Mouse (Mus musculus) liver, embryonic 13.5 days (tissue): ENCODE measurements around the gene Crebl2. TPM values are rescaled to one million over a fixed set of nuclear protein-coding genes. Genes with fewer than 3 reads are reported as not detected.
A peak's percentile ranks its signal among the peaks of the same experiment; 100 is the strongest.

ENCODE experiments used
- ATAC-seq: fragments of 200-750 bp; cut with Nextera tagmentation; 2 replicates; pipeline ENCODE4 v1.8.0; 2017; ENCODE audit warnings: low read depth, mild to moderate bottlenecking, moderate number of reproducible peaks, moderate library complexity
- DNase-seq: peaks from one replicate; pipeline ENCODE4 v3.0.0; 2022
- H3K27ac ChIP-seq: fragments of 300-500 bp; sonication (generic); 2 replicates; pipeline ENCODE4 v1.5.1; 2015; ENCODE audit warnings: moderate library complexity, mild to moderate bottlenecking, inconsistent platforms
- H3K27me3 ChIP-seq: fragments of 300-500 bp; sonication (generic); 2 replicates; pipeline ENCODE4 v1.6.1; 2015; ENCODE audit warnings: mild to moderate bottlenecking, inconsistent platforms
- H3K36me3 ChIP-seq: fragments of 300-500 bp; sonication (generic); 2 replicates; pipeline ENCODE4 v1.6.1; 2015; ENCODE audit warnings: mild to moderate bottlenecking, inconsistent platforms
- H3K4me1 ChIP-seq: fragments of 300-500 bp; sonication (generic); replicated peaks from 2 replicates; pipeline ENCODE4 v1.6.1; 2015; ENCODE audit warnings: inconsistent platforms
- H3K4me2 ChIP-seq: fragments of 300-500 bp; sonication (generic); 2 replicates; pipeline ENCODE4 v1.6.1; 2015; ENCODE audit warnings: inconsistent platforms, mild to moderate bottlenecking, moderate library complexity
- H3K4me3 ChIP-seq: fragments of 300-500 bp; sonication (generic); replicated peaks from 2 replicates; pipeline ENCODE4 v1.5.1; 2015; ENCODE audit warnings: mild to moderate bottlenecking, inconsistent platforms
- H3K9ac ChIP-seq: fragments of 300-500 bp; sonication (generic); 2 replicates; pipeline ENCODE4 v1.6.1; 2015; ENCODE audit warnings: mild to moderate bottlenecking, inconsistent platforms
- H3K9me3 ChIP-seq: fragments of 300-500 bp; sonication (generic); replicated peaks from 2 replicates; pipeline ENCODE4 v1.6.1; 2016; ENCODE audit warnings: inconsistent platforms
- WGBS: fragments of 180-500 bp; shearing (Covaris S2); methylation state at CpG from one replicate; pipeline ENCODE4 v1.1.7; 2015; ENCODE audit not compliant: insufficient replicate concordance; 5-methylcytosine and 5-hydroxymethylcytosine counted together
- polyA plus RNA-seq: library from polyadenylated mRNA; unstranded; fragments of >200 nt; fragmentation: Nextera tagmentation; extraction: Ambion mirVana; gene quantifications from 2 replicates; pipeline ENCODE4 v1.2.1, GENCODE M21; 2015

The Crebl2 gene
- polyA plus RNA-seq, 1 experiment from 2014 or later: 1.3 TPM

DNA sequence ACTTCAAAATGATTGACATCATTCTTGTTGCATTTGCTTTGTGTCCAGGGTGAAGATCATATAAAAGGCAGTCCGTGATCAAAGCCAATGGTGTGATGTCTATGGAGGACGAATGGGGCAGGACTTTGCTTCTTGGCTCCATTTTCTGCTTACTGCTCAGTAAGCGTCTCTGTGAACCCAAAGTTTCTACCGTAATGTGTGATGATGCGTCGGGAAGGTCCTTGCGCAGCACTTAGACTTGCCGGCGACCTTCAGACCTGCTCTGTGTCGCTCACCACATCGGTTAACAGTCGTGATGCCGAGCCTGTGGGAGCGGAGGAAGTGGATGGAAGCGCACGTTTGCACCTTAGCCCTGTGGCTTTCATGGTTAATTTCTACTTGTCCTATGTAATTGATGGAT, 26.0 kb downstream of the Crebl2 start:
- no peaks in the 10 kb centered on the region for H3K27me3 ChIP-seq
- H3K4me2 ChIP-seq: no peak overlapping the region
- H3K27ac ChIP-seq: no peak overlapping the region
- H3K36me3 ChIP-seq: peaks cover 4% of the 10 kb centered on the region; the same call in 1 of the 2 replicates
- DNase-seq: no peak
- 0 out of 2 replicates have a peak, but pooled peaks cover 5% of the 10 kb centered on the region for H3K4me1 ChIP-seq
- H3K4me3 ChIP-seq: no peak overlapping the region
- no peak for ATAC-seq
- WGBS: 84% methylated on average over 16 of the region's 16 CpGs
- H3K9me3 ChIP-seq: no peaks in the 10 kb centered on the region
- no peak overlapping the region for H3K9ac ChIP-seq

DNA sequence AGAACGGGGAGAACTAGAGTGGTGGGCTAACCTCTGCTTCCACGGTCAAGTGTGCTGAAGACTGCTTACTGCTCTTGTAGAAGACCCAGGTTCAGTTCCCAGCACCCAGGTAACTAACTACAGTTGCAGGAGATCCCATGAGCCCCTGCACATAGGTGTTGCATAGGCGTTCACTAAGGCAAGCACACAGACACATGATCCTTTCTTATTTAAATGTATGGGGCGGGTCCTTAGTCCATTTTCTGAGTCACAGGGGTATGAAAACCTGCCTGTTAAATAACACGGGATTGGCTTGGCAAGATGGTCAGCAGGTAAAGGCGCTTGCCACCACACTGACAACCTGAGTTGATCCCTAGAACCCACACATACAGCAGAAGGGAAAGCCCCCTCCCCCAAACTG, 29.1 kb downstream of the Crebl2 start:
- WGBS: 72% methylated on average over 6 of the region's 6 CpGs
- Histone ChIP-seq H3K9ac (no peak overlapping the region), H3K27ac (no peak overlapping the region), H3K36me3 (peaks cover 4% of the 10 kb centered on the region; the same call in 1 of the 2 replicates), H3K4me2 (no peak overlapping the region), H3K9me3 (no peaks in the 10 kb centered on the region), H3K4me3 (no peak overlapping the region), H3K27me3 (no peaks in the 10 kb centered on the region), H3K4me1 (peaks cover 15% of the 10 kb centered on the region)
- ATAC-seq (no peak), DNase-seq (no peak)

DNA sequence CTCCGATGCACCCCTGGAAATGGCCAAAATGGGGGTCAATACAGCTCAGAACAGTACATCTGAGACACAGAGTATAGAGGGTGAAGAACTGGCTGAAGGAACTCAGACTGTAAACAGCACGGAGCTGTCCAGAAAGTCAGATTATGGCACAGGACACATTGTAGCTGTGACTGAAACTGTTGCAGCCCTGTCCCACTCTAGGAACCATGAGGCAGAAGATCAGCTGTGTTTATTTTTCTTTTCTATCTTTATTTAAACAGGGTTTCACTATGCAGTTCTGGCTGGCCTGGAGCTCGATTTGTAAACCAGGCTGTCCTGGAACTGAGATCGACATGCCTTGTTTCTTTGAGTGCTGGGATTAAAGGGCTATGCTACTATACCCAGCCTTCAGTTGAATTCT, 30.3 kb downstream of the Crebl2 start:
- DNase-seq: no peak
- peaks cover 4% of the 10 kb centered on the region; the same call in 1 of the 2 replicates for H3K36me3 ChIP-seq
- H3K4me2 ChIP-seq: no peak overlapping the region
- no peak overlapping the region for H3K4me3 ChIP-seq
- H3K27me3 ChIP-seq: no peaks in the 10 kb centered on the region
- H3K9me3 ChIP-seq: no peaks in the 10 kb centered on the region
- H3K4me1 ChIP-seq: peaks cover 15% of the 10 kb centered on the region
- WGBS: 54% methylated on average over 4 of the region's 4 CpGs
- no peak overlapping the region for H3K27ac ChIP-seq
- 0 out of 2 replicates have a peak, but pooled peaks have one; percentile 11 for ATAC-seq
- no peak overlapping the region for H3K9ac ChIP-seq

DNA sequence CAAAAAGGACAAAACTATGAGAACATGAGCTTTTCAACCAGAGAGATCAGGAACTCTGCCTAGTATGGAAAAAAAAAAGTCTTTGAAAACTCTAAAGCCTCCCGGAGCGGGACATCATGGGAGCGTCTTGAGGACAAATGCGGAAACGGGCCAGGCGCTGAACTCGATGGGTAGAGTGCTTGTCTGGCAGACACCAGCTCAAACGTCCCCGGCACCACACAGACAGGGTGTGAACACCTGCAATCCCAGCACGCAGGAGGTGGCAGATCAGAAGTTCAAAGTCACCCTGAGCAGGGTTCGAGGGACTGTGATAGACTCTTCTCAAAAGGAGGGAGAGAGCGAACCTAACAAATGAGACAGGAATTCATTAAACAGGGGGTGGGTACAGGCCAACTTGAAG, 31.4 kb downstream of the Crebl2 start:
- H3K27ac ChIP-seq: no peak overlapping the region
- H3K9me3 ChIP-seq: no peaks in the 10 kb centered on the region
- ATAC-seq (no peak), DNase-seq (no peak)
- no peak overlapping the region for H3K9ac ChIP-seq
- H3K4me3 ChIP-seq: no peak overlapping the region
- no peaks in the 10 kb centered on the region for H3K27me3 ChIP-seq
- peaks cover 15% of the 10 kb centered on the region for H3K4me1 ChIP-seq
- peaks cover 4% of the 10 kb centered on the region; the same call in 1 of the 2 replicates for H3K36me3 ChIP-seq
- WGBS: 78% methylated on average over 12 of the region's 12 CpGs
- no peak overlapping the region for H3K4me2 ChIP-seq

DNA sequence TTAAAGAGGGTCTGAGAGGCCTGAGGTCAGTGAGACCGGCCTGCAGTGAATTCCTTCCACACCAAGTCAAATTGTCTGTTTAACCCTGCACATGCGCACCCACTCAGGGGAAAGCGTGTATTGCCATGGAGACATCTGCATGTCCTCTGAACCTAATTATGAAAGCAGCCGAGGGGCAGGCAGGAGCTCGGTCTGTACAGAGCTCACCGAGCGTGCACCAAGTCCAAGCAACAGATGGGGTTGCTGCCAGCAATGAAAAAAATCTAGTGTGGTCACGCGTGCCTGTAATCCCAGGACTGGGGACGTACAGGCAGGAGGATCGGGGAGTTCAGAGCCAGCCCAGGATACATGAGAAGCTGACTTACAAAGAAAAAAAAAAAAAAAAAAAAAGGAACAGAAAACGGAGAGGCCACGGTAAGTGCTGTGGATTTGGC, 32.7 kb downstream of the Crebl2 start:
- no peaks in the 10 kb centered on the region for H3K27me3 ChIP-seq
- ATAC-seq (no peak), DNase-seq (no peak)
- no peaks in the 10 kb centered on the region for H3K9me3 ChIP-seq
- H3K4me1 ChIP-seq: peaks cover 15% of the 10 kb centered on the region
- 69% methylated on average over 13 of the region's 13 CpGs for WGBS
- no peaks in the 10 kb centered on the region for H3K36me3 ChIP-seq
- H3K4me3 ChIP-seq: no peak overlapping the region
- no peak overlapping the region for H3K9ac ChIP-seq
- H3K4me2 ChIP-seq: peak overlapping the region; percentile 34; the same call in 1 of the 2 replicates
- no peak overlapping the region for H3K27ac ChIP-seq

DNA sequence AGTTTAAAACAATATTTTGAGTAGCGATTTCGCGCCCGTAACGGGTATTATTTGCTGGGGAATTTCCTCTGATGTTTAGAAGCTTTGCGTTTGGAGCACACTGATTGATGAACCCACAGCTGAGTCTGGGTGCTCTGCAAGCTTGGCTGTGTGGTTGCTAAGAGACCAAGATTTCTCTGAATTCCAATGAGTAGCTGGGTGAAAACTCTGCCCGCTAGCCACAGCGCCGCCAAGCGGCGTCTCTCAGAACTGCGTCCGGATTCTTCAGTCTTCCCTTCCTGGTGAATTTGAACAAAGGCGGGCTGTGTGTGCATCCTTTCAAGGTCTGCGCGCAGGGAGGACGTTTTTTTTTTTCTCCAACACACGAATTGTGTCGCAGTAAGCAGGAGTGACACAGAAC, 33.2 kb downstream of the Crebl2 start:
- no peak overlapping the region for H3K4me3 ChIP-seq
- WGBS: 6% methylated on average over 19 of the region's 19 CpGs

DNA sequence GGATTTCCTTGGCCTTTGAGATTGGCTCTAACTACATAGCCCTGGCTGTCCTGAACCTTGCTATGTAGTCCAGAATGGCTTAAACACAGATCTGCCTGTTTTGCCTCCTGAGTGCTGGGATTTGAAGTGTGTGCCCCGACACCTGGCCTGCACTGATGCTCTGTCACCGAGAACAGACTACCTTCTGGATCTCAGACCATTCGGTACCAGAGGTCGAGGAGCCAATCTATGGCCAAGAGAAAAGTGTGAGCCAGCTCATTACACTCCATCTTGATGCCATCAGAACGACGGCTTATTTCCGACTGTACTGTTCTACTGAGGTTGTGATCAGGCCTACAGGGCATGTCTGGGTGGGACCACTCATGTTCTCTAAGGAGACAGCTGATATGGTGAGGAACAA, 36.2 kb downstream of the Crebl2 start:
- H3K27me3 ChIP-seq: no peaks in the 10 kb centered on the region
- 77% methylated on average over 7 of the region's 7 CpGs for WGBS
- H3K4me2 ChIP-seq: no peak overlapping the region

More for the DNA sequence above, 33.2 kb downstream of the Crebl2 start:
- Histone ChIP-seq H3K4me1 (peaks cover 15% of the 10 kb centered on the region), H3K27ac (no peak overlapping the region), H3K9me3 (no peaks in the 10 kb centered on the region), H3K36me3 (no peaks in the 10 kb centered on the region), H3K4me2 (peak overlapping the region; percentile 34), H3K9ac (no peak overlapping the region), H3K27me3 (no peaks in the 10 kb centered on the region)
- no peak for ATAC-seq
- DNase-seq: peak; percentile 67

DNA sequence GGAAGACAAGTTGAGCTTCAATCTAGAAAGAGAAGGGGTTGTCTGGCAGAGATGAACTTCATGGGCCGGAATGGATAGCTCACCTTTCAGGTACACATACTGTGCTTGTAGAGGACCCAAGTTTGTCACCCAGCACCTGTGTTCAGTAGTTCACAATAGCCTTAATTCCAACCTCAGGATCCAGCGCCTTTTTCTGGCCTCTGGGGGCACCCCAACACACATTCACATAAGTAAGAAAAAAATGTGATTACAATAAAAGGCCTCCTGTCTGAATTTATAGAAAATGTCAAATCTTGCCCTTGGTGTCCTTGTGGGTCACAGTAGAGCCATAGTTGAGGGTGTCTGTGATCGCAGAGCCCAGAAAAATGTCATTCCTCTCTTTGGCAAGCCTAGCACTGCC, 37.4 kb downstream of the Crebl2 start:
- no peak overlapping the region for H3K9ac ChIP-seq
- peaks cover 35% of the 10 kb centered on the region for H3K4me1 ChIP-seq
- WGBS: 76% methylated on average over 3 of the region's 3 CpGs
- H3K27ac ChIP-seq: no peak overlapping the region
- H3K27me3 ChIP-seq: no peaks in the 10 kb centered on the region
- no peak overlapping the region for H3K4me3 ChIP-seq
- DNase-seq (no peak), ATAC-seq (no peak)
- no peaks in the 10 kb centered on the region for H3K9me3 ChIP-seq
- no peak overlapping the region for H3K4me2 ChIP-seq
- H3K36me3 ChIP-seq: peaks cover 19% of the 10 kb centered on the region

More for the DNA sequence above, 36.2 kb downstream of the Crebl2 start:
- H3K4me1 ChIP-seq: peaks cover 28% of the 10 kb centered on the region
- no peak overlapping the region for H3K27ac ChIP-seq
- DNase-seq (no peak), ATAC-seq (no peak)
- H3K4me3 ChIP-seq: no peak overlapping the region
- H3K9ac ChIP-seq: no peak overlapping the region
- peaks cover 19% of the 10 kb centered on the region for H3K36me3 ChIP-seq
- no peaks in the 10 kb centered on the region for H3K9me3 ChIP-seq

DNA sequence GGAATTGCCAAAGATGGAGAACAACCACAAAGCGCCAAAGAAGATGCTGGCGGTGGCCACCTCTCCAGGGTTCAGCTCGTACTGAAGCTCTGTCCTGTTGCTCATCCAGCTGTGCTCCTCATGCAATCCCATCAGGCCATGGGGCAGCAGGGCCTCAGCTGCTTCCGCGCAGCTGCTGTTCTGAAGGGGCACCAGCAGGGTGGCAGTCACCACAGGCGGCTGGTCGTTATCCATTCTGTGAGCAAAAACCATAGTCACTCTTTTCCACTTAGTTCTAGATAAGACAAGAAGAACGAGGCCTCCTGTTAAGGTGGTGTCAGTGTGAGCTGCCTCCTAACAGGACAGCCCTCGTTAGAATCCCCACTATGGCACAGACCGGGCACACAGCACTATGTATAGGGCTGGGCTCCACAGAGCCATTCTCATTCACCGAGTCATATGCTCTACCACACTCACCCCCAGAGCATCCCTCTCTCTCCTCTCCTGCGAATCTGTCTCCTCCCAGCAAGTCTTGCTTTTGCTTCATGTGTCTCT, 40.3 kb downstream of the Crebl2 start:
- H3K9me3 ChIP-seq: no peaks in the 10 kb centered on the region
- DNase-seq (no peak), ATAC-seq (peak; percentile 76)
- H3K4me3 ChIP-seq: no peak overlapping the region
- peak overlapping the region; percentile 75 for H3K27ac ChIP-seq
- peaks cover 19% of the 10 kb centered on the region for H3K36me3 ChIP-seq
- WGBS: 54% methylated on average over 12 of the region's 12 CpGs
- no peak overlapping the region for H3K9ac ChIP-seq
- H3K27me3 ChIP-seq: no peaks in the 10 kb centered on the region
- peaks cover 25% of the 10 kb centered on the region for H3K4me1 ChIP-seq
- H3K4me2 ChIP-seq: peak overlapping the region; percentile 34

DNA sequence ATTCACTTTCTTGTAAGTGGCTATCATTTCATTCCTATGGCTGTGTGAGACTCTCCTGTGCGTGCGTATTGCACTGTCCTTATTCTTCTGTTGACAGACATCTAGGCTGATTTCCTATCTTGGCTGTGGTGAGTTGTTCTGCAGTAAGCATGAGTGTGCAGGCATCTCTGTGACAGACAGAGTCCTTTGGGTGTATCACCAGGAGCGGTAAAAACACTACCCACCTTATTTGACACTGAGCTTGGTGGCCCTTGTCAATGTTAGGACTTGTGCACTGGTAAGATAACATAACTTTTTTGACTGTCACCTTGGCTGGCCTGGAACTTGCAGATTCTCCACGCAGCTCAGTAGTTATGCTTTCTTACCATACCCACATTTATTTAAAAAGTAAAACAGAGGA, 40.9 kb downstream of the Crebl2 start:
- ATAC-seq: peak; percentile 78

DNA sequence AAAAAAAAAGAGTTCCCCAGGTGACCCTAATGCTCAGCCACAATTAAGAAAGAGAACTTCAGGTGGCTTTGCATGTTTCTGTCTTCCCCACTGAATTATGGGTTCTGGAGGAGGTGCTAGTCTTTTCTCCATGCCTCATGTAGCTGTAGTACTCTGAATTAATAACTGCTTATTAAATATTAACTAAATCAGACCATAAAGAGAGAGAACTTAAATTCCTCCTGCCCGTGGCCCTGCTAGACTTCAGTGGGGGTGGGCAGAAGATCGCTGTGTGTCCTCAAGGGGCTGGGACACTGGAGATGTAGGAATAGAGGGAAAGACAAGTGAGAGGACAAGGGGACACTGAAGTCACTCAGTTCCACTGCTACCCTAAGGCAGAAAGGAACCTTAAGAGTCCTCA, 42.3 kb downstream of the Crebl2 start:
- H3K4me1 ChIP-seq: peaks cover 25% of the 10 kb centered on the region
- DNase-seq (no peak), ATAC-seq (no peak)
- no peak overlapping the region for H3K4me3 ChIP-seq
- no peak overlapping the region for H3K27ac ChIP-seq
- peaks cover 19% of the 10 kb centered on the region for H3K36me3 ChIP-seq
- 86% methylated on average over 2 of the region's 2 CpGs for WGBS
- no peak overlapping the region for H3K9ac ChIP-seq
- no peak overlapping the region for H3K4me2 ChIP-seq
- H3K27me3 ChIP-seq: no peaks in the 10 kb centered on the region
- H3K9me3 ChIP-seq: no peaks in the 10 kb centered on the region

More for the DNA sequence above, 40.9 kb downstream of the Crebl2 start:
- DNase-seq: no peak
- peak overlapping the region; percentile 75 for H3K27ac ChIP-seq
- H3K27me3 ChIP-seq: no peaks in the 10 kb centered on the region
- H3K4me3 ChIP-seq: no peak overlapping the region
- WGBS: 29% methylated on average over 4 of the region's 4 CpGs
- H3K9ac ChIP-seq: peak overlapping the region; percentile 5; the same call in 1 of the 2 replicates
- H3K36me3 ChIP-seq: peaks cover 19% of the 10 kb centered on the region
- no peaks in the 10 kb centered on the region for H3K9me3 ChIP-seq
- no peak overlapping the region for H3K4me2 ChIP-seq
- H3K4me1 ChIP-seq: peaks cover 25% of the 10 kb centered on the region

DNA sequence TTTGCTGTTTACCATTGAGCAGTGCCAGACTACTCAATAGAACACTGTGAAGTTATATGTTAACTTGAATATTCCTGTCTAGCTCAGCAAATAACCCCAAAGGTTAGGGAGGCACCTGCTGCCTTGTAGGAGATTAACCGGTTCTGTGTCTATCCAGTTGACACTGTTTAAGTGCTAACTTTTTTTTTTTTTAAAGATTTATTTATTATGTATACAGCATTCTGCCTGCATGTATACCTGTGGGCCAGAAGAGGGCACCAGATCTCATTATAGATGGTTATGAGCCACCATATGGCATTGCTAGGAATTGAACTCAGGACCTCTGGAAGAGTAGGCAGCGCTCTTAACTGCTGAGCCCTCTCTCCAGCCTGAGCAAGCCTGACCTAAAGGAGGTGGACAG, 43.1 kb downstream of the Crebl2 start:
- Histone ChIP-seq H3K27me3 (no peaks in the 10 kb centered on the region), H3K9me3 (no peaks in the 10 kb centered on the region), H3K27ac (no peak overlapping the region), H3K4me2 (no peak overlapping the region), H3K4me3 (no peak overlapping the region), H3K9ac (no peak overlapping the region), H3K36me3 (peaks cover 19% of the 10 kb centered on the region), H3K4me1 (peaks cover 25% of the 10 kb centered on the region)
- no peak for DNase-seq
- ATAC-seq: no peak
- WGBS: 63% methylated on average over 2 of the region's 2 CpGs
